Mouse (Mus musculus) MEL (cell line): ENCODE results near the gene Rell1. TPM values are rescaled to one million over a fixed set of nuclear protein-coding genes. Genes with fewer than 3 reads are reported as not detected.
A peak's percentile ranks its signal among the peaks of the same experiment; 100 is the strongest.

Source experiments
- DNase-seq: peaks from one replicate; pipeline ENCODE4 v3.0.0; 2011; ENCODE audit warnings: low read depth, low spot score
- H3K27ac ChIP-seq: 2 replicates; pipeline ENCODE4 v1.5.1; 2012; ENCODE audit warnings: low read depth, mild to moderate bottlenecking, control low read depth, low read length, moderate library complexity; ENCODE audit not compliant: control insufficient read depth
- H3K27me3 ChIP-seq, 2 experiments: fragments of 150-350 bp in 1 of 2; sonication (generic) in 1 of 2; 2 replicates each; pipeline ENCODE4 v1.6.1; 2012; ENCODE audit warnings: low read length in 2 of 2, mild to moderate bottlenecking in 2 of 2, improper control_type of control experiment in 1 of 2, moderate library complexity in 1 of 2; ENCODE audit not compliant: insufficient read depth in 2 of 2, control insufficient read depth in 1 of 2
- H3K36me3 ChIP-seq, 2 experiments: 2 replicates each; pipeline ENCODE4 v1.6.1; 2012 to 2014; ENCODE audit warnings: low read length in 2 of 2, improper control_type of control experiment in 1 of 2, inconsistent platforms in 1 of 2, mild to moderate bottlenecking in 1 of 2; ENCODE audit not compliant: insufficient read depth in 2 of 2, control insufficient read depth in 1 of 2
- H3K4me1 ChIP-seq, 2 experiments: fragments of 150-350 bp in 1 of 2; sonication (generic) in 1 of 2; 2 replicates each; pipeline ENCODE4 v1.6.1; 2012; ENCODE audit warnings: low read length in 2 of 2, improper control_type of control experiment in 1 of 2, mild to moderate bottlenecking in 1 of 2; ENCODE audit not compliant: insufficient read depth in 2 of 2, control insufficient read depth in 1 of 2
- H3K4me3 ChIP-seq, 2 experiments: fragments of 150-350 bp in 1 of 2; sonication (generic) in 1 of 2; 2 replicates each; pipeline ENCODE4 v1.5.1; 2012; ENCODE audit warnings: low read depth in 2 of 2, low read length in 2 of 2, mild to moderate bottlenecking in 2 of 2, moderate library complexity in 2 of 2, control low read depth in 1 of 2, improper control_type of control experiment in 1 of 2; ENCODE audit not compliant: control insufficient read depth in 1 of 2, insufficient read depth in 1 of 2
- H3K79me2 ChIP-seq: 2 replicates; pipeline ENCODE4 v1.6.1; 2012; ENCODE audit warnings: mild to moderate bottlenecking, low read length, moderate library complexity; ENCODE audit not compliant: control insufficient read depth, poor library complexity, insufficient read depth
- H3K9ac ChIP-seq: 2 replicates; pipeline ENCODE4 v1.6.1; 2012; ENCODE audit warnings: low read depth, mild to moderate bottlenecking, control low read depth, low read length, moderate library complexity; ENCODE audit not compliant: control insufficient read depth, poor library complexity, severe bottlenecking
- H3K9me3 ChIP-seq: fragments of 150-350 bp; sonication (generic); replicated peaks from 2 replicates; pipeline ENCODE4 v1.6.1; 2012; ENCODE audit warnings: mild to moderate bottlenecking, low read length, improper control_type of control experiment, moderate library complexity; ENCODE audit not compliant: insufficient read depth
- CHD1 ChIP-seq: IDR thresholded peaks from 2 replicates; pipeline ENCODE4 v1.6.1; 2012; ENCODE audit warnings: low read depth, mild to moderate bottlenecking, inconsistent platforms, low read length, improper control_type of control experiment
- CTCF ChIP-seq, 3 experiments: IDR thresholded peaks in 2 of 3; conservative IDR thresholded peaks in 1 of 3; 2 replicates each; pipeline ENCODE4 v1.5.1; 2011 to 2012; ENCODE audit warnings: low read length in 3 of 3, low read depth in 2 of 3, mild to moderate bottlenecking in 2 of 3, improper control_type of control experiment in 1 of 3, inconsistent platforms in 1 of 3, mixed read lengths in 1 of 3, moderate library complexity in 1 of 3; ENCODE audit not compliant: control insufficient read depth in 1 of 3, insufficient read depth in 1 of 3, poor library complexity in 1 of 3, severe bottlenecking in 1 of 3
- ELF1 ChIP-seq: IDR thresholded peaks from 2 replicates; pipeline ENCODE4 v1.6.1; 2014; ENCODE audit warnings: low read depth, mild to moderate bottlenecking, inconsistent platforms, low read length, improper control_type of control experiment, moderate library complexity
- JUND ChIP-seq: IDR thresholded peaks from 2 replicates; pipeline ENCODE4 v1.6.1; 2011; ENCODE audit warnings: low read depth, mild to moderate bottlenecking, improper control_type of control experiment, low read length
- MAFK ChIP-seq: IDR thresholded peaks from 2 replicates; pipeline ENCODE4 v1.6.1; 2011; ENCODE audit warnings: low read depth, mild to moderate bottlenecking, low read length, improper control_type of control experiment, borderline replicate concordance
- MAX ChIP-seq: IDR thresholded peaks from 2 replicates; pipeline ENCODE4 v1.6.1; 2011; ENCODE audit warnings: low read length, improper control_type of control experiment
- MXI1 ChIP-seq: IDR thresholded peaks from 2 replicates; pipeline ENCODE4 v1.6.1; 2011; ENCODE audit warnings: mild to moderate bottlenecking, low read depth, low read length, improper control_type of control experiment
- MYC ChIP-seq: IDR thresholded peaks from 2 replicates; pipeline ENCODE4 v1.6.1; 2011; ENCODE audit warnings: low read depth, mild to moderate bottlenecking, low read length, improper control_type of control experiment, moderate library complexity
- NELFE ChIP-seq: IDR thresholded peaks from 2 replicates; pipeline ENCODE4 v1.6.1; 2011; ENCODE audit warnings: low read depth, low read length, improper control_type of control experiment
- POLR2A ChIP-seq, 2 experiments: IDR thresholded peaks; 2 replicates each; pipeline ENCODE4 v1.6.1; 2011 to 2012; ENCODE audit warnings: low read length in 2 of 2, mild to moderate bottlenecking in 2 of 2, control low read depth in 1 of 2, improper control_type of control experiment in 1 of 2, low read depth in 1 of 2, moderate library complexity in 1 of 2; ENCODE audit not compliant: control insufficient read depth in 1 of 2, insufficient read depth in 1 of 2, poor library complexity in 1 of 2
- SIN3A ChIP-seq: IDR thresholded peaks from 2 replicates; pipeline ENCODE4 v1.6.1; 2012; ENCODE audit warnings: low read length, improper control_type of control experiment, inconsistent platforms
- SMC3 ChIP-seq: IDR thresholded peaks from 2 replicates; pipeline ENCODE4 v1.6.1; 2011; ENCODE audit warnings: low read depth, low read length, improper control_type of control experiment
- TBP ChIP-seq: IDR thresholded peaks from 2 replicates; pipeline ENCODE4 v1.8.0; 2011; ENCODE audit warnings: low read depth, low read length, improper control_type of control experiment
- USF2 ChIP-seq, 2 experiments: IDR thresholded peaks; 2 replicates each; pipeline ENCODE4 v1.6.1; 2011 to 2012; ENCODE audit warnings: improper control_type of control experiment in 2 of 2, low read length in 2 of 2, borderline replicate concordance in 1 of 2, inconsistent platforms in 1 of 2, low read depth in 1 of 2, mild to moderate bottlenecking in 1 of 2; ENCODE audit not compliant: insufficient read depth in 1 of 2
- ZMIZ1 ChIP-seq: IDR thresholded peaks from 2 replicates; pipeline ENCODE4 v1.6.1; 2012; ENCODE audit warnings: low read depth, mild to moderate bottlenecking, inconsistent platforms, low read length, improper control_type of control experiment, moderate library complexity
- polyA plus RNA-seq, 2 experiments: library from polyadenylated mRNA; stranded (reverse) in 1 of 2; unstranded in 1 of 2; fragments of >175 nt in 1 of 2; fragments of >200 nt in 1 of 2; gene quantifications; 2 replicates each; pipeline versions ENCODE4 v1.2.1 to v1.2.4; 2012; ENCODE audit warnings: low replicate concordance in 2 of 2, low read depth in 1 of 2; ENCODE audit not compliant: insufficient read length in 2 of 2, insufficient read depth in 1 of 2, missing spikeins in 1 of 2
- total RNA-seq: library from RNA; depleted of rRNA; stranded (reverse); fragments of 300-350 nt; gene quantifications from 2 replicates; pipeline ENCODE4 v1.2.3, GENCODE M21; 2012

The Rell1 gene
- total and polyA plus RNA-seq, 3 experiments: 2.2 to 5.2 TPM; not detected in 1

- Histone ChIP-seq H3K9ac (peak overlapping the region; percentile 61), H3K4me1 (peaks cover 6 to 16% of the 10 kb centered on the region in 2 experiments), H3K36me3 (peaks cover 0 to 16% of the 10 kb centered on the region in 2 experiments; a peak in 2 of 4 replicates), H3K27me3 (peaks cover 0 to 1% of the 10 kb centered on the region in 2 experiments; a peak in 1 of 4 replicates), H3K9me3 (no peaks in the 10 kb centered on the region), H3K27ac (peak overlapping the region; percentile 55), H3K79me2 (peaks cover 2% of the 10 kb centered on the region; the same call in 1 of the 2 replicates), H3K4me3 (peak overlapping the region; percentile 79 to 87)
- TF ChIP-seq ELF1 (peak; percentile 35; the same call in 1 of the 2 replicates), SIN3A (peak; percentile 27; the same call in 1 of the 2 replicates), MAFK (no peak), TBP (peak; percentile 51; the same call in 1 of the 2 replicates), JUND (no peak), POLR2A (IDR thresholded peaks at IDR 0.05; ENCODE audit: control insufficient read depth in 1 of 2, insufficient read depth in 1 of 2, low read depth in 1 of 2, low read length in 2 of 2, poor library complexity in 1 of 2) (peak in 1 of 2 experiments; percentile 67; a peak in 2 of 4 replicates), ZMIZ1 (no peak), NELFE (0 out of 2 replicates have a peak, but pooled peaks have one; percentile 29), SMC3 (no peak)
- peak; percentile 86 for DNase-seq
These were observed 1.6 kb upstream of the Rell1 start for GRCm38 (mm10) chr5:63970281-63970732.

GRCm38 (mm10) chr5:63969476-63970112, 897 bp upstream of the Rell1 start:
- Histone ChIP-seq H3K9me3 (no peaks in the 10 kb centered on the region), H3K36me3 (peaks cover 0 to 16% of the 10 kb centered on the region in 2 experiments; a peak in 2 of 4 replicates), H3K9ac (peak overlapping the region; percentile 80), H3K4me1 (peaks cover 6 to 16% of the 10 kb centered on the region in 2 experiments), H3K79me2 (peaks cover 2% of the 10 kb centered on the region; the same call in 1 of the 2 replicates), H3K27ac (peak overlapping the region; percentile 55), H3K4me3 (peak overlapping the region; percentile 79 to 87), H3K27me3 (peaks cover 0 to 1% of the 10 kb centered on the region in 2 experiments; a peak in 1 of 4 replicates)
- 0 out of 2 replicates have a peak, but pooled peaks have one; percentile 63 for TF ChIP-seq CHD1
- TF ChIP-seq MAX: peak; percentile 22; the same call in 1 of the 2 replicates
- no peak for TF ChIP-seq MAFK
- TF ChIP-seq USF2 (IDR thresholded peaks at IDR 0.05; ENCODE audit: borderline replicate concordance in 1 of 2, insufficient read depth in 1 of 2, low read depth in 1 of 2, low read length in 2 of 2): no peak
- TF ChIP-seq SIN3A: peak; percentile 11; the same call in 1 of the 2 replicates
- no peak for TF ChIP-seq CTCF (IDR thresholded peaks at IDR 0.05 in 2 of 3, conservative IDR thresholded peaks at IDR 0.05 in 1 of 3; ENCODE audit: control insufficient read depth in 1 of 3, insufficient read depth in 1 of 3, low read depth in 2 of 3, low read length in 3 of 3, poor library complexity in 1 of 3, severe bottlenecking in 1 of 3)
- peak; percentile 32; the same call in 1 of the 2 replicates for TF ChIP-seq MXI1
- TF ChIP-seq POLR2A (IDR thresholded peaks at IDR 0.05; ENCODE audit: control insufficient read depth in 1 of 2, insufficient read depth in 1 of 2, low read depth in 1 of 2, low read length in 2 of 2, poor library complexity in 1 of 2): no peak
- no peak for TF ChIP-seq MYC
- DNase-seq: peak; percentile 74
